Mouse (Mus musculus): ENCODE data around the gene Tmco2. TPM values are rescaled to one million over a fixed set of nuclear protein-coding genes. Genes with fewer than 3 reads are reported as not detected.
"Not testable (repeated sequence)": the region's sequence is repeated elsewhere in the genome, so short reads cannot be mapped to it uniquely, and the experiment has no call there.

Gene Tmco2
- polyA plus RNA-seq, 1 experiment from 2014 or later, result not detected

- Histone ChIP-seq H3K27ac (ENCODE audit: low read length) (no peak overlapping the region), H3K36me3 (ENCODE audit: control insufficient read depth, insufficient read depth) (peaks cover 3% of the 10 kb centered on the region), H3K9me3 (replicated peaks; ENCODE audit: control insufficient read depth, low read length) (no peaks in the 10 kb centered on the region), H3K4me1 (ENCODE audit: control insufficient read depth, low read depth, low read length) (no peaks in the 10 kb centered on the region), H3K4me3 (ENCODE audit: low read depth, low read length) (no peak overlapping the region), H3K9ac (ENCODE audit: low read depth, low read length) (no peak overlapping the region), H3K27me3 (ENCODE audit: control insufficient read depth, insufficient read depth, low read depth, low read length) (no peaks in the 10 kb centered on the region), H3K4me2 (ENCODE audit: low read depth, low read length) (no peak overlapping the region)
- no peak for ATAC-seq (ENCODE audit: low read depth)
- WGBS (ENCODE audit: insufficient replicate concordance), result 75% methylated on average over 2 of the region's 2 CpGs
Observed at GRCm38 (mm10) chr4:121065336-121065735, 43.7 kb downstream of the Tmco2 start.

DNA sequence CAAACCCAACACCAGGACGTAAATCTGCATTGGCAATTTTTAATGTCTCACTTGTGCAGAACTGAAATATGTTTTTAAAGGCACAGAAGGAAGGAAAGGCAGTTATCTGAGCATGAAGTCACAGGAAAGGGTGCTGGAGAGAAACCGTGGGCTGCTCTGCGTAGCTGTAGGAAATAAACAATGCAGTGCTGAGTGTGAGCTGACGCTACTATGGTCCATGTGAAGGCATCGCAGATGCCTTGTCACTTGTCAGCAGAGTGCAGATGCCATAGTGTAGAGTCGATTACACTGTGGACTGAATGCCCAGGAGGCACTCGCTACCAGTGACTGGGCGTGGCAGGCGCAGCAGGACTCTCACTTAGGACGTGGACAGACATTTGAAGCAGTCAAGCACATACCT is 49.8 kb downstream of the Tmco2 start:
- ATAC-seq (ENCODE audit: low read depth), result not testable (repeated sequence)

DNA sequence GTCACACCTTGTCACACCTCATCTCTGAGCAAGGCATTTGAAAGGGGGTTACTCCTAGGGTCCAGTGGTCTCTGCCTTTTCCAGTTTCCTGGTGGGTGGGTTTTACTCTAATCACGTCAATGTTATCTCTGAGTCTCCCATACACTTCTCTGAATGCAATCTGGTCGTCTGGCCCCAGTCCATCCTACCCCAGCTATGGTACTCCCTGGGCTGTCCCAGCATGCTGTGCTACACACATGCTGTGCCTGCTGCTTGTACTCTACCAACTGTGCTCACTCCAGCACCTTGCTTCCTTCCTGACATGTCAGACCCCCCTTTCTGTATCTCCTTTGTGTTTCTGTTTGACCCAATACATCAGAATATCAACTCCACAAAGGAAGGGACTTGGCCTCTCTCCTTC is 52.0 kb downstream of the Tmco2 start:
- Histone ChIP-seq H3K9ac (ENCODE audit: low read depth, low read length) (no peak overlapping the region), H3K4me2 (ENCODE audit: low read depth, low read length) (no peak overlapping the region), H3K36me3 (ENCODE audit: control insufficient read depth, insufficient read depth) (peaks cover 4% of the 10 kb centered on the region; the same call in 1 of the 2 replicates), H3K27me3 (ENCODE audit: control insufficient read depth, insufficient read depth, low read depth, low read length) (peaks cover 16% of the 10 kb centered on the region), H3K27ac (ENCODE audit: low read length) (no peak overlapping the region), H3K4me3 (ENCODE audit: low read depth, low read length) (no peak overlapping the region), H3K9me3 (replicated peaks; ENCODE audit: control insufficient read depth, low read length) (no peaks in the 10 kb centered on the region), H3K4me1 (ENCODE audit: control insufficient read depth, low read depth, low read length) (no peaks in the 10 kb centered on the region)
- 23% methylated on average over 2 of the region's 2 CpGs for WGBS (ENCODE audit: insufficient replicate concordance)
- no peak for ATAC-seq (ENCODE audit: low read depth)

More for the DNA sequence above, 49.8 kb downstream of the Tmco2 start:
- H3K4me3 ChIP-seq (ENCODE audit: low read depth, low read length); H3K36me3 ChIP-seq (ENCODE audit: control insufficient read depth, insufficient read depth); H3K9me3 ChIP-seq (replicated peaks; ENCODE audit: control insufficient read depth, low read length); H3K4me2 ChIP-seq (ENCODE audit: low read depth, low read length); H3K9ac ChIP-seq (ENCODE audit: low read depth, low read length); H3K27me3 ChIP-seq (ENCODE audit: control insufficient read depth, insufficient read depth, low read depth, low read length); H3K27ac ChIP-seq (ENCODE audit: low read length); H3K4me1 ChIP-seq (ENCODE audit: control insufficient read depth, low read depth, low read length): not testable (repeated sequence)
- WGBS (ENCODE audit: insufficient replicate concordance), result 77% methylated on average over 10 of the region's 10 CpGs

- ATAC-seq (ENCODE audit: low read depth), result no peak
- Histone ChIP-seq H3K27ac (ENCODE audit: low read length) (no peak overlapping the region), H3K27me3 (ENCODE audit: control insufficient read depth, insufficient read depth, low read depth, low read length) (peaks cover 17% of the 10 kb centered on the region), H3K4me2 (ENCODE audit: low read depth, low read length) (no peak overlapping the region), H3K9me3 (replicated peaks; ENCODE audit: control insufficient read depth, low read length) (no peaks in the 10 kb centered on the region), H3K36me3 (ENCODE audit: control insufficient read depth, insufficient read depth) (peaks cover 4% of the 10 kb centered on the region; the same call in 1 of the 2 replicates), H3K4me1 (ENCODE audit: control insufficient read depth, low read depth, low read length) (no peaks in the 10 kb centered on the region), H3K4me3 (ENCODE audit: low read depth, low read length) (no peak overlapping the region), H3K9ac (ENCODE audit: low read depth, low read length) (no peak overlapping the region)
- 30% methylated on average over 3 of the region's 3 CpGs for WGBS (ENCODE audit: insufficient replicate concordance)
Observed at GRCm38 (mm10) chr4:121056342-121056741, 52.7 kb downstream of the Tmco2 start.

Other genes starting within 250 kb of the Tmco2 start
- gene Exo5, start 184.2 kb downstream of the Tmco2 start, polyA plus RNA-seq (2015; fragmentation: Nextera tagmentation; extraction: Ambion mirVana), result 5.4 and 5.7 TPM in 2 replicates
- gene Zfp69, start 157.5 kb downstream of the Tmco2 start, polyA plus RNA-seq (2015; fragmentation: Nextera tagmentation; extraction: Ambion mirVana), result 1.6 TPM in 2 replicates
- 13.2 and 14.0 TPM in 2 replicates for gene Smap2, start 92.0 kb downstream of the Tmco2 start, polyA plus RNA-seq (2015; fragmentation: Nextera tagmentation; extraction: Ambion mirVana)
- 0.67 and 0.85 TPM in 2 replicates for gene Col9a2, start 69.8 kb downstream of the Tmco2 start, polyA plus RNA-seq (2015; fragmentation: Nextera tagmentation; extraction: Ambion mirVana)
- gene Zmpste24, start 11.0 kb downstream of the Tmco2 start, polyA plus RNA-seq (2015; fragmentation: Nextera tagmentation; extraction: Ambion mirVana), result 20.5 TPM in 2 replicates
- 11.1 and 11.2 TPM in 2 replicates for gene Rlf, start 105.9 kb upstream of the Tmco2 start, polyA plus RNA-seq (2015; fragmentation: Nextera tagmentation; extraction: Ambion mirVana)
- not detected in 2 replicates for gene Gm12888, start 215.7 kb upstream of the Tmco2 start, polyA plus RNA-seq (2015; fragmentation: Nextera tagmentation; extraction: Ambion mirVana)